Mouse (Mus musculus): ENCODE results near the gene Apol7a.

The Apol7a gene

DNA sequence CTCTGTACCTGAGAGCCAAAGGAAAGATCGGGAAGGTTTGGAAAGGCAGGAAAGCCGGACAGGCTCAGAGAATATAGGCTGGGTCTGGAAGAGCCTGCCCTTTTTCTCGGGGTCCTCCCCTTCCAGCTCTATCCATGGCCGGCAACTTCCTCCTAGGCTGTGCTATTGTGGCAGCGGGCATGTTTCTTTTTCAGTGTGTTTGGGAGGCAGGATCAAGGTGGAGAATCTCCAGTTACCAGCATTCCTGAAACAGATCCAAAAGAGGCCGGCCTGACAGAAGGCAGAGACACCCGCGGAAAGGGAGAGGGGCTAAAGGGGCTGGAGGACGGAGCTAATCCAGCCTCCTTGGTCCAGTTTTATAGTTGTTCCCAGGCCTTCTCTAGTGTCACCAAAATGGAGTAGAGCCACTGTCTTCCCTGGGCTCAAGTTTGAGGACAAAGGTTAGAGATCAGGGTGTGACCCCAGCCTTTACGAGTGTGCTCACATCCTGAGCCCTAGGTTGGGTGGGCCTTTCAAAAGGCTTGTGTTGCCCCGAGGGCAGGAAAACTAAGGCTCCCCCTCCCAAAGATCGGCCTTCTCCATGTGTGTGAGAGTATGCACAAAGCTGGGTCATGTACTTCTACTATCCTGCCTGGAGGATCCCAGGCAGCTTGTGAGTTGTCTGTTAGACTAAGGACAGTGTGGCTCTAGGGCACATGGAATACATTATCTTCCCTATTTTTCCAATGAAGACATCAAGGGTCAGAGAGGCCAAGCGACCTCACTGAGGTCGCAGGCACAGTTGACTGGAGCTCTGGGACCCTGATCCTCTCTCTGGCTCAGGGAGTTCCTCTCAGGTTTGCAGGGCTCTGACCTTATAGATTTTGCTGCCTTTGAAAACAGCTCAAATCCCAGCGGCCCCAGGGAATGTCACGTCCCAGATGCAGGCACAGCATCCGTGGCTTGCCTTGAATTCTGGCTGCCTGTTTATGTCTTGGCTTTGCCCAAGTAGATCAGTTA is 54.5 kb downstream of the Apol7a start:
- no peak for DNase-seq (ENCODE audit: low spot score in 2 of 2)

- peak in 1 of 2 experiments; percentile 66 for DNase-seq (ENCODE audit: low spot score in 2 of 2)
Observed at GRCm38 (mm10) chr15:77343527-77344091, 55.3 kb downstream of the Apol7a start.

DNA sequence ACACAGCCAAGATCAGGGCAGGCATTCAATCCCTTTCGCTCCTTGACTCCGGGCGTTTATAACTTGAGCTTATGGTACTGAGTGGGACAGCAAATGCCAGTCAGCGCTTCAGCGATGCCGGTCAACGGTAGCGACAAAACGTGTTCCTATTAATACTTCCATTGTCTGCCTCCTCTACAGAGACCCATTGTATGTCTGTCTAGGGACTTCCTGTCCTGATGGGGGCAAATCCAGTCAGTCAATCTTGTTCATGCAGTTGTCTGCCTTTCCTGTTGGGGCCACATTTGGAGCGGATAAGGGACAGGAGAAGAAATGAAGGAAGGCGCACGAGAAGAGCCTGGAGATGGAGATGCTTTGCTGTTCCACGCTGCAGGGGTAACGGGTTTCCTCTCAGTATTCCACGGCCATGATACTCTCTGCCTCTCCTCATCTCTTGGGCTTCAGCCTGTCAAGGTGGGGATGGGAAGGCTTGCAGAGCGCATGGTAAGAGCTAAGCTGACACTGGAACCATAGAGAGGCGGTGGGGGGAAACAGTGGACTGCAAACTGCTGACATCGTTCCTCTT is 55.9 kb downstream of the Apol7a start:
- DNase-seq (ENCODE audit: low spot score in 2 of 2): no peak

GRCm38 (mm10) chr15:77342005-77342404 is 56.9 kb downstream of the Apol7a start:
- no peak for DNase-seq (ENCODE audit: low spot score in 2 of 2)

GRCm38 (mm10) chr15:77340581-77340980 is 58.3 kb downstream of the Apol7a start:
- DNase-seq (ENCODE audit: low spot score in 2 of 2): no peak

- DNase-seq (ENCODE audit: low spot score in 2 of 2): no peak
Observed at GRCm38 (mm10) chr15:77338924-77339429, 59.9 kb downstream of the Apol7a start.

- DNase-seq (ENCODE audit: low spot score in 2 of 2): no peak
Observed at GRCm38 (mm10) chr15:77338451-77338850, 60.5 kb downstream of the Apol7a start.
